Mouse (Mus musculus): ENCODE data around the gene Gck. TPM values are rescaled to one million over a fixed set of nuclear protein-coding genes. Genes with fewer than 3 reads are reported as not detected.

Gck gene
- polyA plus RNA-seq, 1 experiment from 2014 or later = 0.31 TPM

- Histone ChIP-seq H3K4me3 (replicated peaks) (no peak overlapping the region), H3K4me2 (no peak overlapping the region), H3K9ac (no peak overlapping the region), H3K4me1 (replicated peaks) (peaks cover 4% of the 10 kb centered on the region; the same call in 1 of the 2 replicates), H3K9me3 (replicated peaks) (no peaks in the 10 kb centered on the region), H3K27me3 (peaks cover 46% of the 10 kb centered on the region), H3K27ac (no peak overlapping the region), H3K36me3 (no peaks in the 10 kb centered on the region)
- 50% methylated on average over 1 of the region's 1 CpGs for WGBS (ENCODE audit: insufficient replicate concordance)
- ATAC-seq (ENCODE audit: low read depth) (no peak), DNase-seq (no peak)
Observed at GRCm38 (mm10) chr11:5858723-5859122, 91.2 kb downstream of the Gck start.

DNA sequence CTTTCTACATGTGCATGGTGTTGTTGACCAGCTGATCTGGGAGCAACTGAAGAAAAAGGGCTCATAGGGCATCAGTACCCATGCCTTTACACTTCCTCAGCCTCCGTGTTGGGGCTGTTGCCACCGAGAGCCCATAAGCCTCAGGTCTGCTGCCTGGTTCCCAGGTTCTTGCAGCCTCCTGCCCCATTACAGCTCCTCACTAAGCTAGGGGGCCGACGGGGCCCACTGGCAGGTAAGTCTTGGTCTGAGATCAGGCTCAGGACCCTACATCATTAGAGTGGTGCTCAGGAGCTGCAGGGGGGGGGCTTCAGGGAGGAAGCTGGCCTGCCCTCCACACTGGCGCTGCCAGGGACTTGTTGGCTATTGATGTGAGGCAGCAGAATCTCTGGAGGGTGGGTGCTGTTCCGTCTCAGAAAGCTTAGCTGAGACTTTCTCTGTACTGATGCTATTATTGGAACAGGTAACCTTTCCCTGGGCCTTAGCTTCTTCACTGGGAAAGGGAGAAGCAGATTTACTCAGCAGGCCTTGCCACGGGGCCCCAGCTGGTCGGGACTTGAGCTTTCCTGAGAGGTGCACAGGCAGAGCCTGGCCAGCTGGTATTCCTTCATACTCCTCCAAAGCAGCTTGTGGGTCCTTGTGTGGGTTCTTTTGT, 93.3 kb downstream of the Gck start:
- Histone ChIP-seq H3K27ac (no peak overlapping the region), H3K9me3 (replicated peaks) (no peaks in the 10 kb centered on the region), H3K4me3 (replicated peaks) (no peak overlapping the region), H3K9ac (no peak overlapping the region), H3K36me3 (no peaks in the 10 kb centered on the region), H3K4me2 (no peak overlapping the region), H3K4me1 (replicated peaks) (peaks cover under 1% of the 10 kb centered on the region; the same call in 1 of the 2 replicates), H3K27me3 (peaks cover 25% of the 10 kb centered on the region)
- no peak for DNase-seq
- no peak for ATAC-seq (ENCODE audit: low read depth)
- WGBS (ENCODE audit: insufficient replicate concordance) = 61% methylated on average over 8 of the region's 8 CpGs

GRCm38 (mm10) chr11:5855902-5856301, 94.0 kb downstream of the Gck start:
- no peaks in the 10 kb centered on the region for H3K9me3 ChIP-seq (replicated peaks)
- no peak overlapping the region for H3K4me3 ChIP-seq (replicated peaks)
- H3K9ac ChIP-seq = no peak overlapping the region
- H3K36me3 ChIP-seq = no peaks in the 10 kb centered on the region
- DNase-seq (no peak), ATAC-seq (ENCODE audit: low read depth) (no peak)
- WGBS (ENCODE audit: insufficient replicate concordance) = 44% methylated on average over 7 of the region's 7 CpGs
- no peaks in the 10 kb centered on the region for H3K4me1 ChIP-seq (replicated peaks)
- no peak overlapping the region for H3K27ac ChIP-seq
- H3K4me2 ChIP-seq = no peak overlapping the region
- H3K27me3 ChIP-seq = peaks cover 18% of the 10 kb centered on the region

DNA sequence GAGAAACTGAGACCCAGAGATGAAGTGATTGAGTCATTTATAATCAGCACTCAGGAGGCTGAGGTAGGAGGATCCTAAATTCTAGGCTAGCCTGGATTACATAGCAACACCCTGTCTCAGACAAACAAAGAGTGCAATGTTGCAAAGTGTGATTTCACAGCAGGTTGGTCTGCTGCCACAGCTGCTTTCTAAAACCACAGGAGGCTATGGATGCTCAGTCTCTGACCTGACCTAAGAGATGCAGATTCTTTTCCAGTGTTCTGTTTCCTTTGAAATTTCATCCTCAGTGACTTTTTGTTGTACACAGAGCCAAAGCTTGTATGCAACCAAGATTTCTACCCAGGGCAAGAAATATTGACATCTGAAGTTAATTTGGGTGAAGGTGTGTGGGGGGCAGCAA, 94.4 kb downstream of the Gck start:
- Histone ChIP-seq H3K27ac (no peak overlapping the region), H3K27me3 (peaks cover 13% of the 10 kb centered on the region)

GRCm38 (mm10) chr11:5852314-5852713, 97.6 kb downstream of the Gck start:
- no peaks in the 10 kb centered on the region for H3K4me1 ChIP-seq (replicated peaks)
- H3K27ac ChIP-seq = no peak overlapping the region
- no peaks in the 10 kb centered on the region for H3K36me3 ChIP-seq
- DNase-seq = no peak
- no peaks in the 10 kb centered on the region for H3K9me3 ChIP-seq (replicated peaks)
- no peak overlapping the region for H3K4me3 ChIP-seq (replicated peaks)
- no peak for ATAC-seq (ENCODE audit: low read depth)
- no peak overlapping the region for H3K4me2 ChIP-seq
- no peak overlapping the region for H3K9ac ChIP-seq
- H3K27me3 ChIP-seq = no peaks in the 10 kb centered on the region
- 41% methylated on average over 1 of the region's 1 CpGs for WGBS (ENCODE audit: insufficient replicate concordance)

More for the DNA sequence above, 94.4 kb downstream of the Gck start:
- ATAC-seq (ENCODE audit: low read depth) = no peak
- Histone ChIP-seq H3K9ac (no peak overlapping the region), H3K36me3 (no peaks in the 10 kb centered on the region), H3K4me2 (no peak overlapping the region), H3K9me3 (replicated peaks) (no peaks in the 10 kb centered on the region), H3K4me1 (replicated peaks) (no peaks in the 10 kb centered on the region), H3K4me3 (replicated peaks) (no peak overlapping the region)
- DNase-seq = no peak

- Histone ChIP-seq H3K4me1 (replicated peaks) (no peaks in the 10 kb centered on the region), H3K36me3 (no peaks in the 10 kb centered on the region), H3K9ac (no peak overlapping the region), H3K27ac (no peak overlapping the region), H3K27me3 (no peaks in the 10 kb centered on the region), H3K4me2 (no peak overlapping the region), H3K4me3 (replicated peaks) (no peak overlapping the region), H3K9me3 (replicated peaks) (no peaks in the 10 kb centered on the region)
- 47% methylated on average over 4 of the region's 4 CpGs for WGBS (ENCODE audit: insufficient replicate concordance)
- DNase-seq (no peak), ATAC-seq (ENCODE audit: low read depth) (no peak)
Observed at GRCm38 (mm10) chr11:5851021-5851736, 98.7 kb downstream of the Gck start.

Other genes starting within 250 kb of the Gck start
- 122 and 135 TPM in 2 replicates for gene Mrps24, start 234.4 kb downstream of the Gck start, polyA plus RNA-seq (2015; fragmentation: Nextera tagmentation; extraction: Ambion mirVana)
- gene Urgcp, start 187.7 kb downstream of the Gck start, polyA plus RNA-seq (2015; fragmentation: Nextera tagmentation; extraction: Ambion mirVana) = 9.4 and 10.0 TPM in 2 replicates
- 57.5 and 64.4 TPM in 2 replicates for gene Dbnl, start 161.6 kb downstream of the Gck start, polyA plus RNA-seq (2015; fragmentation: Nextera tagmentation; extraction: Ambion mirVana)
- gene Pgam2, start 146.3 kb downstream of the Gck start, polyA plus RNA-seq (2015; fragmentation: Nextera tagmentation; extraction: Ambion mirVana) = 1.7 and 3.3 TPM in 2 replicates
- 2.0 and 2.2 TPM in 2 replicates for gene Polm, start 112.1 kb downstream of the Gck start, polyA plus RNA-seq (2015; fragmentation: Nextera tagmentation; extraction: Ambion mirVana)
- 5.9 and 6.5 TPM in 2 replicates for gene Aebp1, start 88.1 kb downstream of the Gck start, polyA plus RNA-seq (2015; fragmentation: Nextera tagmentation; extraction: Ambion mirVana)
- gene Pold2, start 71.8 kb downstream of the Gck start, polyA plus RNA-seq (2015; fragmentation: Nextera tagmentation; extraction: Ambion mirVana) = 86.1 and 90.7 TPM in 2 replicates
- gene Myl7, start 51.3 kb downstream of the Gck start, polyA plus RNA-seq (2015; fragmentation: Nextera tagmentation; extraction: Ambion mirVana) = 9.9 and 14.3 TPM in 2 replicates
- 22.4 and 23.6 TPM in 2 replicates for gene Ykt6, start 5.6 kb upstream of the Gck start, polyA plus RNA-seq (2015; fragmentation: Nextera tagmentation; extraction: Ambion mirVana)
- 0.35 and 0.63 TPM in 2 replicates for gene Camk2b, start 116.3 kb upstream of the Gck start, polyA plus RNA-seq (2015; fragmentation: Nextera tagmentation; extraction: Ambion mirVana)
- 0.09 and 0.13 TPM in 2 replicates for gene A730071L15Rik, start 249.9 kb upstream of the Gck start, polyA plus RNA-seq (2015; fragmentation: Nextera tagmentation; extraction: Ambion mirVana)